In genomic region chr7:6265695-6266094, GRCm38 (mm10) we compare ENCODE assay signal across 9 mouse cellular contexts. TPM values are rescaled to one million over a fixed set of nuclear protein-coding genes. Genes with fewer than 3 reads are reported as not detected.
DNase-seq lines count a peak whose midpoint lies in the region; ATAC-seq and TF ChIP-seq lines count a peak whose summit lies in the region.
"Had no signal": no experiment of that assay in that cellular context is flagged by ENCODE, and none has a peak within 500 bp of the region (broad histone marks: within the 10 kb centered on the region; RNA-seq: fewer than 3 reads in every experiment).

No protein-coding gene starts in this region.

- H3K36me3 ChIP-seq in liver, adult 2 months (ENCODE audit: control insufficient read depth, insufficient read depth, low read length): no peaks in the 10 kb centered on the region
- no peaks in the 10 kb centered on the region for H3K36me3 ChIP-seq in liver, embryonic 11.5 days (ENCODE audit: control insufficient read depth, insufficient read depth, low read length)

- peak; percentile 65 for TF ChIP-seq CTCF in liver, adult 2 months (IDR thresholded peaks at IDR 0.05; ENCODE audit: low read depth, low read length)
- TF ChIP-seq CTCF in cortical plate, adult 2 months (IDR thresholded peaks at IDR 0.05; ENCODE audit: extremely low read depth, insufficient read depth, low read length): 0 out of 2 replicates have a peak, but pooled peaks have one; percentile 6
- TF ChIP-seq CTCF in olfactory bulb, adult 2 months (IDR thresholded peaks at IDR 0.05; ENCODE audit: insufficient read depth, low read depth, low read length): 0 out of 2 replicates have a peak, but pooled peaks have one; percentile 17

- no peak overlapping the region for H3K4me2 ChIP-seq in liver, embryonic 11.5 days

- no peak overlapping the region for H3K27ac ChIP-seq in liver, adult 2 months (replicated peaks; ENCODE audit: insufficient read depth, low read depth, low read length)
- H3K27ac ChIP-seq in liver, embryonic 11.5 days (ENCODE audit: low read depth, low read length): no peak overlapping the region
- no peak overlapping the region for H3K27ac ChIP-seq in cortical plate, adult 2 months (ENCODE audit: insufficient read depth, low read length)
- H3K27ac ChIP-seq in olfactory bulb, adult 2 months (ENCODE audit: insufficient read depth, low read depth, low read length): no peak overlapping the region

- peak; percentile 17 to 61 for DNase-seq in adrenal gland, adult (ENCODE audit: inconsistent age in 2 of 2, low spot score in 1 of 2)
- DNase-seq in adrenal gland, adult 8-10 months: no peak
- peak; percentile 35 for DNase-seq in liver, adult 2 months (ENCODE audit: extremely low read depth, low read depth, low spot score)
- DNase-seq in liver, embryonic 11.5 days (ENCODE audit: low spot score): no peak
- no peak for DNase-seq in cerebellum, adult 18-20 months
- no peak for DNase-seq in cerebellum, adult 9-10 months

- ATAC-seq in liver, embryonic 11.5 days (replicated peaks; ENCODE audit: low FRiP score): no peak

- TF ChIP-seq POLR2A in liver, adult 2 months (IDR thresholded peaks at IDR 0.05; ENCODE audit: extremely low read depth, insufficient read depth, low read length): no peak
- TF ChIP-seq POLR2A in cortical plate, adult 2 months (IDR thresholded peaks at IDR 0.05; ENCODE audit: extremely low read depth, insufficient read depth, low read length): no peak
- TF ChIP-seq POLR2A in olfactory bulb, adult 2 months (IDR thresholded peaks at IDR 0.05; ENCODE audit: insufficient read depth, low read depth, low read length): no peak

- no peak overlapping the region for H3K4me3 ChIP-seq in liver, adult 2 months (ENCODE audit: insufficient read depth, low read depth, low read length)
- H3K4me3 ChIP-seq in liver, embryonic 11.5 days (ENCODE audit: low read depth, low read length): no peak overlapping the region
- H3K4me3 ChIP-seq in cortical plate, adult 2 months (ENCODE audit: insufficient read depth, low read length): no peak overlapping the region
- no peak overlapping the region for H3K4me3 ChIP-seq in olfactory bulb, adult 2 months (ENCODE audit: insufficient read depth, low read depth, low read length)

- no peaks in the 10 kb centered on the region for H3K9me3 ChIP-seq in liver, embryonic 11.5 days (ENCODE audit: control insufficient read depth, low read length)

- no peaks in the 10 kb centered on the region for H3K27me3 ChIP-seq in liver, adult 2 months (ENCODE audit: control insufficient read depth, insufficient read depth, low read length)
- H3K27me3 ChIP-seq in liver, embryonic 11.5 days (replicated peaks; ENCODE audit: control insufficient read depth, insufficient read depth, low read length): no peaks in the 10 kb centered on the region

- no peaks in the 10 kb centered on the region for H3K4me1 ChIP-seq in liver, adult 2 months (ENCODE audit: control insufficient read depth, insufficient read depth, low read length)
- H3K4me1 ChIP-seq in liver, embryonic 11.5 days (replicated peaks; ENCODE audit: control insufficient read depth, insufficient read depth, low read length): no peaks in the 10 kb centered on the region
- no peaks in the 10 kb centered on the region for H3K4me1 ChIP-seq in cortical plate, adult 2 months (ENCODE audit: control insufficient read depth, insufficient read depth, low read length)
- no peaks in the 10 kb centered on the region for H3K4me1 ChIP-seq in olfactory bulb, adult 2 months (ENCODE audit: control insufficient read depth, insufficient read depth, low read length)

- WGBS in liver, adult 2 months: 64% methylated on average over 8 of the region's 8 CpGs
- WGBS in liver, embryonic 11.5 days: 59% methylated on average over 8 of the region's 8 CpGs
- 62% methylated on average over 8 of the region's 8 CpGs for WGBS in olfactory bulb, adult 2 months

- no peaks in the 10 kb centered on the region for H3K79me2 ChIP-seq in liver, adult 2 months (ENCODE audit: control insufficient read depth, insufficient read depth, low read length)

- H3K9ac ChIP-seq in liver, adult 2 months (ENCODE audit: low read depth, low read length): no peak overlapping the region
- H3K9ac ChIP-seq in liver, embryonic 11.5 days (ENCODE audit: low read depth, low read length): no peak overlapping the region

RNA-seq across cellular contexts. Expression of gene Epp13, which starts 13.2 kb away (rescaled TPM):
- total RNA-seq in adrenal gland, adult 8-10 months (2022): not detected
- not detected in 2 replicates for total RNA-seq in liver, adult 2 months (2014; rRNA removed)
- polyA plus RNA-seq in liver, adult 2 months (2012; rRNA removed): not detected in 2 replicates
- not detected in 2 replicates for polyA plus RNA-seq in liver, embryonic 11.5 days (2014; fragmentation: Nextera tagmentation; extraction: Ambion mirVana)
- polyA plus RNA-seq in cortical plate, adult 2 months (2012; rRNA removed): not detected in 2 replicates
- not detected in 2 replicates for polyA plus RNA-seq in olfactory bulb, adult 2 months (2012; ENCODE audit: insufficient read depth, insufficient read length, low replicate concordance, missing spikeins)
- polyA plus RNA-seq: lung, embryonic 16.5 days had no signal

RNA-seq across cellular contexts. Expression of gene Zfp667, which starts 20.7 kb away (rescaled TPM):
- total RNA-seq in adrenal gland, adult 8-10 months (2022): 10 to 100 TPM; 10.0 to 15.3 (median 11.3) TPM
- 1.5 and 1.6 TPM in 2 replicates for total RNA-seq in liver, adult 2 months (2014; rRNA removed)
- polyA plus RNA-seq in liver, adult 2 months (2012; rRNA removed): 0.21 and 0.43 TPM in 2 replicates
- 9.9 and 10.3 TPM in 2 replicates for polyA plus RNA-seq in liver, embryonic 11.5 days (2014; fragmentation: Nextera tagmentation; extraction: Ambion mirVana)
- polyA plus RNA-seq in cortical plate, adult 2 months (2012; rRNA removed): 7.1 and 7.7 TPM in 2 replicates
- polyA plus RNA-seq in olfactory bulb, adult 2 months (2012; ENCODE audit: insufficient read depth, insufficient read length, low replicate concordance, missing spikeins): not detected in 2 replicates

RNA-seq across cellular contexts. Expression of gene Zscan5b, which starts 43.6 kb away (rescaled TPM):
- total RNA-seq in adrenal gland, adult 8-10 months (2022): not detected
- not detected in 2 replicates for total RNA-seq in liver, adult 2 months (2014; rRNA removed)
- not detected in 2 replicates for polyA plus RNA-seq in liver, adult 2 months (2012; rRNA removed)
- not detected in 2 replicates for polyA plus RNA-seq in liver, embryonic 11.5 days (2014; fragmentation: Nextera tagmentation; extraction: Ambion mirVana)
- polyA plus RNA-seq in cortical plate, adult 2 months (2012; rRNA removed): not detected in 2 replicates
- polyA plus RNA-seq in olfactory bulb, adult 2 months (2012; ENCODE audit: insufficient read depth, insufficient read length, low replicate concordance, missing spikeins): not detected in 2 replicates
- polyA plus RNA-seq: lung, embryonic 16.5 days had no signal

Comparison
In these comparisons a context has a peak if more than half of its experiments do, and no peak if none do; other contexts are left out.
1. DNase-seq: peak in adrenal gland, adult (2 of 2) and liver, adult 2 months (single experiment); none in adrenal gland, adult 8-10 months (single experiment), liver, embryonic 11.5 days (single experiment), cerebellum, adult 18-20 months (0 of 2) and cerebellum, adult 9-10 months (single experiment).
2. CTCF ChIP-seq: peak in every context shown above with its lines; median percentile 65 in liver, adult 2 months; 17 in olfactory bulb, adult 2 months; 6 in cortical plate, adult 2 months.